Mouse (Mus musculus) fat pad, adult 2 months (tissue): ENCODE measurements around the gene Gm13757.
"Not testable (repeated sequence)": the region's sequence is repeated elsewhere in the genome, so short reads cannot be mapped to it uniquely, and the experiment has no call there.

Source experiments
- DNase-seq: peaks from one replicate; pipeline ENCODE4 v3.0.0-alpha.2; 2011; ENCODE audit warnings: low read depth, low spot score; ENCODE audit errors: extremely low read depth

The Gm13757 gene

DNA sequence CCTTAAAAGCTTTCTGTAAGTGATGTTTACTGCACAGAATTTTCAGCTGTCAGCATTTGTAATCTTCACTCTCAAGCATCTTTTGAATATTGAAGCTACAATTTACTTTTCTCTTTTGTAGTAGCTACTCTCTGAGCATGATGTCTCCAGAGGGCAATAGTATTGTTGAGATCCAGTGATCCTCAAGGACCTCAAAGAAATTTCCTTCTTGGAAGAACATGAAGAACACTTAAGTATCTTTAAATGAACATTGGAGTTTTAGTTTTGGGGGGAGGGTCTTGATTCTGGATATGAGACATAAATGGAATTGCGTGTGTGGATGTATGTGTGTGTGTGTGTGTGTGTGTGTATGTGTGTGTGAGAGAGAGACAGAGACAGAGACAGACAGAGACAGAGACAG lies at the start of gene Gm13757:
TSS of gene Gm13757 (minus strand) at position 101 of the 400 bp plus-strand sequence.
- DNase-seq, result no peak

DNA sequence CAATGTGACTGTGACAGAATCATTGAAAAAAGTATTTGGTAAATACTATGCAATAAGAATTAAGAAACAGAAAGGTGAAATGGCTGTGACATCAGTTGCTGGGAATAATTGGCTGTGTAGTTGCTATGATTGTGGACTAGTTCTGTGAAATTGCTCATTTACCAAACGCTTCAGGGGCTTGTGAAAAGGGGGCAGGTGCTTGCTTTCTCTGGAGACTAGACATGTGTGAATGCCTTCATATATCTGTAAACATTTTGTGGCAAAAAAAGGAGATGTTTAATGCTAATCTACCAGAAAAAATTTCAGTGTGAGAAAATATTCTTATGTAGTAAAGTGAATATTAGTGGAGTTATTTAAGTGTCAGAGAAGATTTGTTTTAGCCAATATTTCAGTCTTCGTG lies 44.1 kb upstream of the Gm13757 start, which contains the start of gene Olfr1185-ps1:
TSS of gene Olfr1185-ps1 (plus strand) at position 301 of the 400 bp plus-strand sequence.
- DNase-seq, result no peak

- no peak for DNase-seq
Observed at GRCm38 (mm10) chr2:88483298-88483697, 34.4 kb upstream of the Gm13757 start, which contains the start of gene Olfr1184. TSS of gene Olfr1184 (plus strand) at chr2:88483598.

- DNase-seq, result not testable (repeated sequence)
Observed at GRCm38 (mm10) chr2:88454567-88454966, 5.6 kb upstream of the Gm13757 start, which contains the start of gene Olfr1183. TSS of gene Olfr1183 (plus strand) at chr2:88454867.

- no peak for DNase-seq
Observed at GRCm38 (mm10) chr2:88426071-88426470, 22.9 kb downstream of the Gm13757 start, which contains the start of gene Olfr1181. TSS of gene Olfr1181 (minus strand) at chr2:88426171.

- DNase-seq, result no peak
Observed at GRCm38 (mm10) chr2:88419051-88419450, 29.9 kb downstream of the Gm13757 start, which contains the start of gene Olfr1180. TSS of gene Olfr1180 (minus strand) at chr2:88419151.

- DNase-seq, result no peak
Observed at GRCm38 (mm10) chr2:88406353-88406752, 42.6 kb downstream of the Gm13757 start, which contains the start of gene Olfr1179. TSS of gene Olfr1179 (minus strand) at chr2:88406453.
